Mouse (Mus musculus) testis, adult 2 months (tissue): ENCODE results near the gene Slc43a2.

ENCODE experiments used
- CTCF ChIP-seq: fragments of 200-500 bp; IDR thresholded peaks from 2 replicates; pipeline ENCODE4 v1.5.1; 2012; ENCODE audit warnings: low read depth, mild to moderate bottlenecking, inconsistent platforms, low read length, moderate library complexity; ENCODE audit not compliant: control insufficient read depth, insufficient read depth, insufficient replicate concordance
- POLR2A ChIP-seq: fragments of 200-500 bp; IDR thresholded peaks from 2 replicates; pipeline ENCODE4 v1.6.1; 2012; ENCODE audit warnings: low read depth, mild to moderate bottlenecking, inconsistent platforms, low read length, moderate library complexity; ENCODE audit not compliant: control insufficient read depth

DNA sequence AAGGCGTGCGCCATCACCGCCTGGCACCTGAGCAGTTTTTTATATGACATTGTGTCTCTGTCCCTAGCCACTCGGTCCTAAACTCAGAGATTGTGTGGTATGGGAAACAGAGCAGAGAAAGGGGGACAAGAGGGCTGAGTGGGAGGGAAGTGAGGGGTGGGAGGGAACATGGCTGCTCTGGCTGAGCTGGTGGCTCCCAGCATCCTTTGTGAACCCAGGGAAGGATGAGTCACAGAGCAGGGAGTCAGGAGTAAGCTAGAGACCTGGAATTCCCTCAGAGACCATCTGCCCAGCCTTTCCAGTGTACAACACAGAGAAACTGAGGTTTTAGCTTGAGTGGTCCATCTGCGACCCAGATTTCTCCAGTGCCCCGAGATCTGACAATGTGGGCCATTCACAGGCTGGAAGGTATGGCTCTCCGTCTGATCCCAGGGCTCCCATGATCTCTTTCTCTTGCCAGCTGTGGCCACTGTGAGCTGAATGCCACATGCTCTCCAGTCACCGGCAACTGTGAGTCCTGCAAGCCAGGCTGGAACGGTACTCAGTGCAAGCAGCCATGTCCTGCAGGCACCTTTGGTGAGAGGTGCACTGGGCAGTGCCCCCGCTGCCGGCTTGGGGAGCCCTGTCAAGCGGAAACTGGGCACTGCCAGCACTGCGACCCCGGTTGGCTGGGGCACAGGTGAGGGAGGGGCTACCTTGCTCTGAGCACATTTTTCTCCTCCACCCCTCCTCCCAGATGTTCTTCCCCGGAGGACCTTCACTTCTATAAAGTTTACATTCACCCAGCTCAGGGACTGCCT, 11.5 kb upstream of the Slc43a2 start:
- no peak for TF ChIP-seq POLR2A
- TF ChIP-seq CTCF = no peak
